ENCODE assay signal across 8 mouse cellular contexts in the genomic region with DNA sequence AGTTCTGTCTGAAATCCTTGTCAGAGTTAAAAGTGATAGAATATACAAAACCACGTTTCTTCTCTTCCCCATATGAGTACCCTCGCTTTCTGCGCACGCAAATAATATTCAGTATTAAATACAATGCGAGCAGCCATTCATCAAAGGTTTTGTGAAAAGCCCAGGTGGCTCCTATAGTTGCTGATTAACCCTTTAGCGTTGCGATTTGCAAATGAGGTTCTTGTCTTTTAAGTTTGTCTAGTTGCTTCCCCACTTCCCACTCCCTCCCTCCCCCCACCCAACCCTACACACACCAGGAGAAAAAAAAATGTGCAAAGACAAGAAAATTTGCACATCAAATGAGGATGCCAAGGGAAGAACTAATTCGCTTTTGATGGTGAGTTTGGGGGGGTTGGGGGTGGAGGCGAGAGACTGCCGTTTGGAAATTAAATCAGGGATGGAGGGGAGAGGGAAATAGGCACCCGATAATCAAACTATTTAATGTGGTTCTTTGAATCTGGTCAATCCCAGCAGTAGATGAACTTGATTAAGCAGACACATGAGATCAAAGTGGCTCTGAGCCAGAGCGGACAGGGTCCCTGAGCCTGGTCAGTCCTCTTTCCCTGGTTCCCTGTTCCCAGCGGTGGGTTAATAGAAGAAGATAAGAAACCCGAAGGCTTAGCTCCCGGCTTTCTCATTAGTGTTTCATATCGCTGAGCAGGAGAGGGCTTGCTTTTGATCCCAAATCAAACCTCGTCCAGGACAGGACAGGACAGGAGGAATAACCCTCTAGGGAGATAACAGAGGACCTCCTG. TPM values are rescaled to one million over a fixed set of nuclear protein-coding genes. Genes with fewer than 3 reads are reported as not detected.
DNase-seq lines count a peak whose midpoint lies in the region; ATAC-seq and TF ChIP-seq lines count a peak whose summit lies in the region.

No protein-coding gene starts in this region.

- intact Hi-C loops in left cerebral cortex, postnatal 4 days (cut with DNase I) = loop anchor here (5.0 kb wide), 1 partner anchor 183 kb away; no protein-coding TSS in a partner anchor
- intact Hi-C loops in gastrocnemius, postnatal 14 days (cut with DNase I; ENCODE audit: low total_unique reads) = loop anchor here (5.0 kb wide), 2 partner anchors 123 to 303 kb away; no protein-coding TSS in a partner anchor

- peaks cover 10% of the 10 kb centered on the region; the same call in 1 of the 2 replicates for H3K4me1 ChIP-seq in lung, embryonic 14.5 days (ENCODE audit: insufficient read depth)
- H3K4me1 ChIP-seq in forebrain, embryonic 14.5 days (ENCODE audit: control insufficient read depth, insufficient read depth, low read length) = peaks cover 15% of the 10 kb centered on the region
- peaks cover 14% of the 10 kb centered on the region for H3K4me1 ChIP-seq in limb, embryonic 15.5 days

- ATAC-seq in lung, embryonic 14.5 days (ENCODE audit: insufficient read depth) = no peak
- peak; percentile 27 for ATAC-seq in forebrain, embryonic 14.5 days
- ATAC-seq in limb, embryonic 15.5 days (ENCODE audit: insufficient number of reproducible peaks, low FRiP score, low TSS enrichment, low read depth) = no peak

- peak overlapping the region; percentile 34 for H3K4me3 ChIP-seq in lung, embryonic 14.5 days (ENCODE audit: low read depth, low read length)
- peak overlapping the region; percentile 31 for H3K4me3 ChIP-seq in forebrain, embryonic 14.5 days (ENCODE audit: low read depth, low read length)
- H3K4me3 ChIP-seq in limb, embryonic 15.5 days = peak overlapping the region; percentile 40

- no peaks in the 10 kb centered on the region for H3K36me3 ChIP-seq in lung, embryonic 14.5 days (ENCODE audit: insufficient read depth)
- H3K36me3 ChIP-seq in forebrain, embryonic 14.5 days (ENCODE audit: control insufficient read depth, insufficient read depth, low read length) = no peaks in the 10 kb centered on the region
- no peaks in the 10 kb centered on the region for H3K36me3 ChIP-seq in limb, embryonic 15.5 days

- H3K4me2 ChIP-seq in lung, embryonic 14.5 days = peak overlapping the region; percentile 67
- peak overlapping the region; percentile 61 for H3K4me2 ChIP-seq in forebrain, embryonic 14.5 days (ENCODE audit: low read length)
- H3K4me2 ChIP-seq in limb, embryonic 15.5 days = peak overlapping the region; percentile 54; the same call in 1 of the 2 replicates

- TF ChIP-seq CTCF in lung, embryonic 14.5 days (IDR thresholded peaks at IDR 0.05; ENCODE audit: low read depth) = no peak

- H3K27me3 ChIP-seq in lung, embryonic 14.5 days (ENCODE audit: insufficient read depth, low read length) = peaks cover 38% of the 10 kb centered on the region
- H3K27me3 ChIP-seq in forebrain, embryonic 14.5 days (replicated peaks; ENCODE audit: control insufficient read depth, insufficient read depth, low read length) = peaks cover 46% of the 10 kb centered on the region
- H3K27me3 ChIP-seq in limb, embryonic 15.5 days = peaks cover 64% of the 10 kb centered on the region

- peak; percentile 24 for DNase-seq in lung, embryonic 14.5 days
- no peak for DNase-seq in lung, postnatal 10 days
- DNase-seq in forebrain, embryonic 14.5 days (ENCODE audit: low spot score) = peak; percentile 54
- DNase-seq in retina, postnatal 1 day = peak; percentile 39
- DNase-seq in left cerebral cortex, postnatal 4 days = no peak
- no peak for DNase-seq in cerebellum, postnatal 4 days (ENCODE audit: low spot score in 2 of 2)
- no peak for DNase-seq in gastrocnemius, postnatal 14 days

- H3K9ac ChIP-seq in lung, embryonic 14.5 days = 0 out of 2 replicates have a peak overlapping the region, but pooled peaks have one; percentile 20
- no peak overlapping the region for H3K9ac ChIP-seq in forebrain, embryonic 14.5 days (ENCODE audit: low read length)
- H3K9ac ChIP-seq in limb, embryonic 15.5 days = no peak overlapping the region

- WGBS in lung, embryonic 14.5 days = 2% methylated on average over 17 of the region's 17 CpGs
- WGBS in forebrain, embryonic 14.5 days = 1% methylated on average over 17 of the region's 17 CpGs
- WGBS in limb, embryonic 15.5 days = 2% methylated on average over 17 of the region's 17 CpGs

- no peaks in the 10 kb centered on the region for H3K9me3 ChIP-seq in lung, embryonic 14.5 days (ENCODE audit: low read depth, low read length)
- H3K9me3 ChIP-seq in forebrain, embryonic 14.5 days (replicated peaks; ENCODE audit: control insufficient read depth, low read length) = no peaks in the 10 kb centered on the region
- H3K9me3 ChIP-seq in limb, embryonic 15.5 days = no peaks in the 10 kb centered on the region

- no peak overlapping the region for H3K27ac ChIP-seq in lung, embryonic 14.5 days (ENCODE audit: low read depth)
- H3K27ac ChIP-seq in forebrain, embryonic 14.5 days (ENCODE audit: low read depth, low read length) = no peak overlapping the region
- no peak overlapping the region for H3K27ac ChIP-seq in limb, embryonic 15.5 days

RNA-seq across cellular contexts. Expression of gene Dkk1, which starts 0.6 kb away (rescaled TPM):
- polyA plus RNA-seq in lung, embryonic 14.5 days (2014; fragmentation: Nextera tagmentation; extraction: Ambion mirVana) = 0.39 and 0.45 TPM in 2 replicates
- 0.43 and 0.46 TPM in 2 replicates for polyA plus RNA-seq in forebrain, embryonic 14.5 days (2014; fragmentation: Nextera tagmentation; extraction: Ambion mirVana)
- 14.6 and 16.5 TPM in 2 replicates for polyA plus RNA-seq in limb, embryonic 15.5 days (2015; fragmentation: Nextera tagmentation; extraction: Ambion mirVana)
- total RNA-seq in left cerebral cortex, postnatal 4 days (2021) = not detected
- not detected for total RNA-seq in gastrocnemius, postnatal 14 days (2021)

Comparison
In these comparisons a context has a peak if more than half of its experiments do, and no peak if none do; other contexts are left out.
1. DNase-seq: peak in lung, embryonic 14.5 days (single experiment), forebrain, embryonic 14.5 days (single experiment) and retina, postnatal 1 day (single experiment); none in lung, postnatal 10 days (single experiment), left cerebral cortex, postnatal 4 days (single experiment), cerebellum, postnatal 4 days (0 of 2) and gastrocnemius, postnatal 14 days (single experiment).
2. RNA of gene Dkk1, which starts 0.6 kb away (polyA plus RNA-seq): 14.6 to 16.5 TPM in limb, embryonic 15.5 days; 0.43 to 0.46 TPM in forebrain, embryonic 14.5 days and 0.39 to 0.45 TPM in lung, embryonic 14.5 days; every median in the first group is over 10 times any median in the second.
3. Peak in every context shown above with its lines, with median percentiles within 50 percentile points of each other: H3K4me2 ChIP-seq and H3K4me3 ChIP-seq.